Mouse (Mus musculus): Measurements from ENCODE around the gene Agpat3. TPM values are rescaled to one million over a fixed set of nuclear protein-coding genes. Genes with fewer than 3 reads are reported as not detected.

Agpat3 gene
- polyA plus RNA-seq, 2 experiments: 14.5 to 21.0 TPM

GRCm38 (mm10) chr10:78296980-78297379, 55.3 kb downstream of the Agpat3 start:
- ATAC-seq (ENCODE audit: insufficient read depth) (no peak), DNase-seq (ENCODE audit: low read depth in 3 of 3, low spot score in 3 of 3) (no peak)
- Histone ChIP-seq H3K4me1 (replicated peaks; ENCODE audit: control insufficient read depth in 2 of 2, insufficient read depth in 2 of 2, low read length in 1 of 2) (0 out of 4 replicates have a peak, but pooled peaks cover 0 to 2% of the 10 kb centered on the region in 2 experiments), H3K4me2 (ENCODE audit: low read depth) (no peak overlapping the region), H3K9ac (replicated peaks) (no peak overlapping the region), H3K9me3 (ENCODE audit: control insufficient read depth, low read length) (no peaks in the 10 kb centered on the region), H3K27ac (no peak overlapping the region), H3K36me3 (replicated peaks; ENCODE audit: control insufficient read depth, insufficient read depth, low read depth) (no peaks in the 10 kb centered on the region), H3K4me3 (ENCODE audit: insufficient read depth in 1 of 2, low read depth in 2 of 2, low read length in 2 of 2) (no peak overlapping the region), H3K27me3 (ENCODE audit: control insufficient read depth, insufficient read depth, low read length) (no peaks in the 10 kb centered on the region)
- WGBS (ENCODE audit: insufficient replicate concordance): 56% methylated on average over 4 of the region's 4 CpGs
- TF ChIP-seq CTCF (IDR thresholded peaks at IDR 0.05; ENCODE audit: low read depth) (no peak), EP300 (IDR thresholded peaks at IDR 0.05; ENCODE audit: low read depth) (no peak)

- Histone ChIP-seq H3K27ac (no peak overlapping the region), H3K9me3 (ENCODE audit: control insufficient read depth, low read length) (no peaks in the 10 kb centered on the region), H3K4me2 (ENCODE audit: low read depth) (no peak overlapping the region), H3K4me1 (replicated peaks; ENCODE audit: control insufficient read depth in 2 of 2, insufficient read depth in 2 of 2, low read length in 1 of 2) (0 out of 4 replicates have a peak, but pooled peaks cover 0 to 2% of the 10 kb centered on the region in 2 experiments), H3K36me3 (replicated peaks; ENCODE audit: control insufficient read depth, insufficient read depth, low read depth) (no peaks in the 10 kb centered on the region), H3K4me3 (ENCODE audit: insufficient read depth in 1 of 2, low read depth in 2 of 2, low read length in 2 of 2) (no peak overlapping the region), H3K27me3 (ENCODE audit: control insufficient read depth, insufficient read depth, low read length) (no peaks in the 10 kb centered on the region), H3K9ac (replicated peaks) (no peak overlapping the region)
- no peak for ATAC-seq (ENCODE audit: insufficient read depth)
- TF ChIP-seq EP300 (IDR thresholded peaks at IDR 0.05; ENCODE audit: low read depth): no peak
- no peak for TF ChIP-seq CTCF (IDR thresholded peaks at IDR 0.05; ENCODE audit: low read depth)
- 72% methylated on average over 5 of the region's 5 CpGs for WGBS (ENCODE audit: insufficient replicate concordance)
- DNase-seq (ENCODE audit: low read depth in 3 of 3, low spot score in 3 of 3): no peak
Observed at GRCm38 (mm10) chr10:78296371-78296770, 55.9 kb downstream of the Agpat3 start.

- 54% methylated on average over 1 of the region's 1 CpGs for WGBS (ENCODE audit: insufficient replicate concordance)
- H3K9ac ChIP-seq (replicated peaks): no peak overlapping the region
- H3K9me3 ChIP-seq (ENCODE audit: control insufficient read depth, low read length): no peaks in the 10 kb centered on the region
- no peak overlapping the region for H3K27ac ChIP-seq
- no peaks in the 10 kb centered on the region for H3K27me3 ChIP-seq (ENCODE audit: control insufficient read depth, insufficient read depth, low read length)
- ATAC-seq (ENCODE audit: insufficient read depth) (no peak), DNase-seq (ENCODE audit: low read depth in 3 of 3, low spot score in 3 of 3) (no peak)
- H3K4me3 ChIP-seq (ENCODE audit: insufficient read depth in 1 of 2, low read depth in 2 of 2, low read length in 2 of 2): no peak overlapping the region
- H3K36me3 ChIP-seq (replicated peaks; ENCODE audit: control insufficient read depth, insufficient read depth, low read depth): no peaks in the 10 kb centered on the region
- H3K4me2 ChIP-seq (ENCODE audit: low read depth): no peak overlapping the region
- no peak for TF ChIP-seq EP300 (IDR thresholded peaks at IDR 0.05; ENCODE audit: low read depth)
- TF ChIP-seq CTCF (IDR thresholded peaks at IDR 0.05; ENCODE audit: low read depth): no peak
- 0 out of 4 replicates have a peak, but pooled peaks cover 0 to 2% of the 10 kb centered on the region in 2 experiments for H3K4me1 ChIP-seq (replicated peaks; ENCODE audit: control insufficient read depth in 2 of 2, insufficient read depth in 2 of 2, low read length in 1 of 2)
Observed at GRCm38 (mm10) chr10:78293576-78293975, 58.7 kb downstream of the Agpat3 start.

GRCm38 (mm10) chr10:78292381-78292780, 59.9 kb downstream of the Agpat3 start:
- TF ChIP-seq CTCF (IDR thresholded peaks at IDR 0.05; ENCODE audit: low read depth) (no peak), EP300 (IDR thresholded peaks at IDR 0.05; ENCODE audit: low read depth) (no peak)

GRCm38 (mm10) chr10:78290730-78291535, 61.4 kb downstream of the Agpat3 start:
- Histone ChIP-seq H3K4me3 (ENCODE audit: insufficient read depth in 1 of 2, low read depth in 2 of 2, low read length in 2 of 2) (no peak overlapping the region), H3K4me2 (ENCODE audit: low read depth) (no peak overlapping the region), H3K27me3 (ENCODE audit: control insufficient read depth, insufficient read depth, low read length) (no peaks in the 10 kb centered on the region), H3K27ac (no peak overlapping the region), H3K9ac (replicated peaks) (no peak overlapping the region), H3K4me1 (replicated peaks; ENCODE audit: control insufficient read depth in 2 of 2, insufficient read depth in 2 of 2, low read length in 1 of 2) (no peaks in the 10 kb centered on the region), H3K36me3 (replicated peaks; ENCODE audit: control insufficient read depth, insufficient read depth, low read depth) (no peaks in the 10 kb centered on the region), H3K9me3 (ENCODE audit: control insufficient read depth, low read length) (no peaks in the 10 kb centered on the region)
- WGBS (ENCODE audit: insufficient replicate concordance): 65% methylated on average over 8 of the region's 8 CpGs
- DNase-seq (ENCODE audit: low read depth in 3 of 3, low spot score in 3 of 3) (no peak), ATAC-seq (ENCODE audit: insufficient read depth) (no peak)
- TF ChIP-seq EP300 (IDR thresholded peaks at IDR 0.05; ENCODE audit: low read depth) (no peak), CTCF (IDR thresholded peaks at IDR 0.05; ENCODE audit: low read depth) (no peak)

More at GRCm38 (mm10) chr10:78292381-78292780, 59.9 kb downstream of the Agpat3 start:
- Histone ChIP-seq H3K9ac (replicated peaks) (no peak overlapping the region), H3K27me3 (ENCODE audit: control insufficient read depth, insufficient read depth, low read length) (no peaks in the 10 kb centered on the region), H3K4me3 (ENCODE audit: insufficient read depth in 1 of 2, low read depth in 2 of 2, low read length in 2 of 2) (no peak overlapping the region), H3K36me3 (replicated peaks; ENCODE audit: control insufficient read depth, insufficient read depth, low read depth) (no peaks in the 10 kb centered on the region), H3K9me3 (ENCODE audit: control insufficient read depth, low read length) (no peaks in the 10 kb centered on the region), H3K4me1 (replicated peaks; ENCODE audit: control insufficient read depth in 2 of 2, insufficient read depth in 2 of 2, low read length in 1 of 2) (no peaks in the 10 kb centered on the region), H3K4me2 (ENCODE audit: low read depth) (no peak overlapping the region), H3K27ac (no peak overlapping the region)
- no peak for DNase-seq (ENCODE audit: low read depth in 3 of 3, low spot score in 3 of 3)
- WGBS (ENCODE audit: insufficient replicate concordance): 72% methylated on average over 5 of the region's 5 CpGs
- ATAC-seq (ENCODE audit: insufficient read depth): no peak
